Mouse (Mus musculus): ENCODE measurements around the gene Sema3c. TPM values are rescaled to one million over a fixed set of nuclear protein-coding genes. Genes with fewer than 3 reads are reported as not detected.

Sema3c gene
- total and polyA plus RNA-seq, 2 experiments from 2014 or later, result 12.8 to 26.8 TPM

- DNase-seq (ENCODE audit: low spot score) (no peak), ATAC-seq (ENCODE audit: low FRiP score) (no peak)
- Histone ChIP-seq H3K4me2 (ENCODE audit: low read depth, low read length, poor library complexity, severe bottlenecking) (no peak overlapping the region), H3K27ac (ENCODE audit: low read depth, low read length) (no peak overlapping the region), H3K9me3 (ENCODE audit: low read length) (no peaks in the 10 kb centered on the region), H3K4me3 (ENCODE audit: low read depth, low read length) (no peak overlapping the region), H3K4me1 (ENCODE audit: insufficient read depth, low read length) (no peaks in the 10 kb centered on the region), H3K27me3 (ENCODE audit: insufficient read depth, low read length) (no peaks in the 10 kb centered on the region), H3K9ac (replicated peaks; ENCODE audit: low read length, poor library complexity, severe bottlenecking) (no peak overlapping the region), H3K36me3 (ENCODE audit: insufficient read depth, low read length) (no peaks in the 10 kb centered on the region)
- WGBS, result 44% methylated on average over 2 of the region's 2 CpGs
- TF ChIP-seq CTCF (IDR thresholded peaks at IDR 0.05), result no peak
Measured at GRCm38 (mm10) chr5:17584299-17584945, 10.3 kb downstream of the Sema3c start.

GRCm38 (mm10) chr5:17586518-17587210 lies 12.6 kb downstream of the Sema3c start:
- DNase-seq (ENCODE audit: low spot score) (peak; percentile 47), ATAC-seq (ENCODE audit: low FRiP score) (0 out of 2 replicates have a peak, but pooled peaks have one; percentile 20)
- H3K4me1 ChIP-seq (ENCODE audit: insufficient read depth, low read length), result no peaks in the 10 kb centered on the region
- no peak overlapping the region for H3K27ac ChIP-seq (ENCODE audit: low read depth, low read length)
- H3K36me3 ChIP-seq (ENCODE audit: insufficient read depth, low read length), result no peaks in the 10 kb centered on the region
- WGBS, result 47% methylated on average over 2 of the region's 2 CpGs
- no peak overlapping the region for H3K9ac ChIP-seq (replicated peaks; ENCODE audit: low read length, poor library complexity, severe bottlenecking)
- TF ChIP-seq CTCF (IDR thresholded peaks at IDR 0.05), result no peak
- H3K9me3 ChIP-seq (ENCODE audit: low read length), result no peaks in the 10 kb centered on the region
- no peaks in the 10 kb centered on the region for H3K27me3 ChIP-seq (ENCODE audit: insufficient read depth, low read length)
- no peak overlapping the region for H3K4me3 ChIP-seq (ENCODE audit: low read depth, low read length)
- H3K4me2 ChIP-seq (ENCODE audit: low read depth, low read length, poor library complexity, severe bottlenecking), result no peak overlapping the region

GRCm38 (mm10) chr5:17591908-17592307 lies 17.8 kb downstream of the Sema3c start:
- Histone ChIP-seq H3K27me3 (ENCODE audit: insufficient read depth, low read length) (no peaks in the 10 kb centered on the region), H3K4me3 (ENCODE audit: low read depth, low read length) (no peak overlapping the region), H3K36me3 (ENCODE audit: insufficient read depth, low read length) (no peaks in the 10 kb centered on the region), H3K9me3 (ENCODE audit: low read length) (no peaks in the 10 kb centered on the region), H3K27ac (ENCODE audit: low read depth, low read length) (no peak overlapping the region), H3K9ac (replicated peaks; ENCODE audit: low read length, poor library complexity, severe bottlenecking) (no peak overlapping the region), H3K4me2 (ENCODE audit: low read depth, low read length, poor library complexity, severe bottlenecking) (no peak overlapping the region), H3K4me1 (ENCODE audit: insufficient read depth, low read length) (no peaks in the 10 kb centered on the region)
- 92% methylated on average over 3 of the region's 3 CpGs for WGBS
- no peak for ATAC-seq (ENCODE audit: low FRiP score)
- TF ChIP-seq CTCF (IDR thresholded peaks at IDR 0.05), result no peak
- DNase-seq (ENCODE audit: low spot score), result no peak

DNA sequence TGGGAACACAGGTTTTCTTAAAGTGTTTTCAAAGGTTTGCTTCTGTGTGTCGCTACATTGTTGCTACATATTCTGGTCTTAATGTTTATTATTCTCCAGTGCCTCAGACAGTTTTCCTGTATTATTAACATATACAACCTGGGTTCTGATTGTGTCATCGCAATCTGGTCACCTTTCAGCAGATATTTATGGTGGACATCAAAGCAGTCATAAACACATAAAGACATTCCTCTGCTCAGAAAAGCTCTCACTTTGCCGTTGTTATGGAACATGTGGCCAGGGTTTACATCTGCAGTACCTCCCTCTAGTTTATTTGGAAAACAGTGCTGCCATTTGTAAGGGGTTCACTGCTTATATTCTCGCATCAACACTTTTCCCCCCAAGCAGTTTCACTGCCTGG lies 27.6 kb downstream of the Sema3c start:
- Histone ChIP-seq H3K9ac (replicated peaks; ENCODE audit: low read length, poor library complexity, severe bottlenecking) (no peak overlapping the region), H3K4me2 (ENCODE audit: low read depth, low read length, poor library complexity, severe bottlenecking) (no peak overlapping the region), H3K36me3 (ENCODE audit: insufficient read depth, low read length) (no peaks in the 10 kb centered on the region), H3K4me1 (ENCODE audit: insufficient read depth, low read length) (no peaks in the 10 kb centered on the region), H3K4me3 (ENCODE audit: low read depth, low read length) (no peak overlapping the region), H3K27me3 (ENCODE audit: insufficient read depth, low read length) (no peaks in the 10 kb centered on the region), H3K27ac (ENCODE audit: low read depth, low read length) (no peak overlapping the region), H3K9me3 (ENCODE audit: low read length) (no peaks in the 10 kb centered on the region)
- WGBS, result 90% methylated on average over 4 of the region's 4 CpGs
- DNase-seq (ENCODE audit: low spot score), result no peak
- no peak for TF ChIP-seq CTCF (IDR thresholded peaks at IDR 0.05)
- ATAC-seq (ENCODE audit: low FRiP score), result no peak

DNA sequence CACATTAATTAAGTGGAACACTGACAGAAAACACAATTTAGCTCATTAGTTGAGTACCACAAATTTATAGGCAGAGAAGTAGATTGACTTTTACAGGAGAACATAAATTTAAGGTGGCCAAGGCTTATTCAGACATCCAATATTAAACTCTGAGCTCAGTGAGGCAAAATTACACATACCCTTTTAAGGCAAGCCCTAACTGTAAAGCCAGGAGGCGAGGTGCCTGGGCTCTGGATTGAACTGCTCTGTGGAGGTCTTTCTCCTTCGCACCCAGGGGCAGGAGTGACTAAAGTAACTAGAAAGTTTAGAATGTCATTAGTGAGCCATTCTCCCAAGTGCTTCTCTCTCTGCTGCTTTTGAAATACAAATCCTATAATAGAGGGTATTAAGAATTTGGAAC lies 46.5 kb downstream of the Sema3c start:
- Histone ChIP-seq H3K9me3 (ENCODE audit: low read length) (no peaks in the 10 kb centered on the region), H3K9ac (replicated peaks; ENCODE audit: low read length, poor library complexity, severe bottlenecking) (no peak overlapping the region), H3K4me3 (ENCODE audit: low read depth, low read length) (no peak overlapping the region), H3K36me3 (ENCODE audit: insufficient read depth, low read length) (no peaks in the 10 kb centered on the region), H3K4me1 (ENCODE audit: insufficient read depth, low read length) (no peaks in the 10 kb centered on the region), H3K27me3 (ENCODE audit: insufficient read depth, low read length) (no peaks in the 10 kb centered on the region), H3K27ac (ENCODE audit: low read depth, low read length) (no peak overlapping the region), H3K4me2 (ENCODE audit: low read depth, low read length, poor library complexity, severe bottlenecking) (no peak overlapping the region)
- TF ChIP-seq CTCF (IDR thresholded peaks at IDR 0.05), result no peak
- no peak for DNase-seq (ENCODE audit: low spot score)
- ATAC-seq (ENCODE audit: low FRiP score), result no peak
- 74% methylated on average over 2 of the region's 2 CpGs for WGBS

GRCm38 (mm10) chr5:17622564-17622963 lies 48.5 kb downstream of the Sema3c start:
- no peak for DNase-seq (ENCODE audit: low spot score)
- TF ChIP-seq CTCF (IDR thresholded peaks at IDR 0.05), result no peak
- Histone ChIP-seq H3K9me3 (ENCODE audit: low read length) (no peaks in the 10 kb centered on the region), H3K4me1 (ENCODE audit: insufficient read depth, low read length) (no peaks in the 10 kb centered on the region), H3K27ac (ENCODE audit: low read depth, low read length) (no peak overlapping the region), H3K9ac (replicated peaks; ENCODE audit: low read length, poor library complexity, severe bottlenecking) (no peak overlapping the region), H3K36me3 (ENCODE audit: insufficient read depth, low read length) (no peaks in the 10 kb centered on the region), H3K4me2 (ENCODE audit: low read depth, low read length, poor library complexity, severe bottlenecking) (no peak overlapping the region), H3K4me3 (ENCODE audit: low read depth, low read length) (no peak overlapping the region), H3K27me3 (ENCODE audit: insufficient read depth, low read length) (no peaks in the 10 kb centered on the region)
- 85% methylated on average over 2 of the region's 2 CpGs for WGBS
- ATAC-seq (ENCODE audit: low FRiP score), result no peak

Measured in midbrain, postnatal 0 days (tissue).